Mouse (Mus musculus) E14TG2a.4 (cell line): ENCODE measurements at regions not wholly inside any gene's neighbourhood (a gene's known extent, or its start where the extent isn't known, plus 50 kb on each side); places are given as distances from the start of the nearest gene placed in this dataset.

Experiments
- H3K27me3 ChIP-seq: 2 replicates; pipeline ENCODE4 v1.6.1; 2014; ENCODE audit warnings: low read length, control low read depth; ENCODE audit not compliant: insufficient read depth
- H3K36me3 ChIP-seq: 2 replicates; pipeline ENCODE4 v1.6.1; 2014; ENCODE audit warnings: low read length, control low read depth; ENCODE audit not compliant: insufficient read depth
- H3K4me1 ChIP-seq: replicated peaks from 2 replicates; pipeline ENCODE4 v1.6.1; 2014; ENCODE audit warnings: low read depth, low read length, control low read depth
- H3K4me3 ChIP-seq: replicated peaks from 2 replicates; pipeline ENCODE4 v1.5.1; 2014; ENCODE audit warnings: mild to moderate bottlenecking, low read length
- H3K9me3 ChIP-seq: 2 replicates; pipeline ENCODE4 v1.6.1; 2014; ENCODE audit warnings: low read length, control low read depth
- CTCF ChIP-seq: conservative IDR thresholded peaks from 2 replicates; pipeline ENCODE4 v1.5.1; 2014; ENCODE audit warnings: low read length
- NANOG ChIP-seq: IDR thresholded peaks from 2 replicates; pipeline ENCODE4 v1.6.1; 2014; ENCODE audit warnings: borderline replicate concordance, low read length, mixed read lengths
- POU5F1 ChIP-seq: IDR thresholded peaks from 2 replicates; pipeline ENCODE4 v1.6.1; 2014; ENCODE audit warnings: low read length, borderline replicate concordance

GRCm38 (mm10) chr9:52368080-52368479, 199.7 kb upstream of the Zc3h12c start:
- no peaks in the 10 kb centered on the region for H3K4me1 ChIP-seq
- no peaks in the 10 kb centered on the region for H3K27me3 ChIP-seq
- no peak overlapping the region for H3K4me3 ChIP-seq
- TF ChIP-seq NANOG = no peak
- no peak for TF ChIP-seq CTCF
- no peak for TF ChIP-seq POU5F1
- no peaks in the 10 kb centered on the region for H3K9me3 ChIP-seq
- no peaks in the 10 kb centered on the region for H3K36me3 ChIP-seq

- no peaks in the 10 kb centered on the region for H3K36me3 ChIP-seq
- no peak for TF ChIP-seq POU5F1
- TF ChIP-seq CTCF = no peak
- TF ChIP-seq NANOG = no peak
Measured at GRCm38 (mm10) chr9:52366046-52366445, 197.7 kb upstream of the Zc3h12c start.

GRCm38 (mm10) chr9:52361599-52361998, 193.2 kb upstream of the Zc3h12c start:
- Histone ChIP-seq H3K4me1 (no peaks in the 10 kb centered on the region), H3K9me3 (no peaks in the 10 kb centered on the region), H3K4me3 (no peak overlapping the region), H3K36me3 (no peaks in the 10 kb centered on the region), H3K27me3 (no peaks in the 10 kb centered on the region)
- TF ChIP-seq NANOG = no peak
- no peak for TF ChIP-seq POU5F1
- TF ChIP-seq CTCF = no peak

More at GRCm38 (mm10) chr9:52366046-52366445, 197.7 kb upstream of the Zc3h12c start:
- H3K4me3 ChIP-seq = no peak overlapping the region
- no peaks in the 10 kb centered on the region for H3K9me3 ChIP-seq
- no peaks in the 10 kb centered on the region for H3K4me1 ChIP-seq
- no peaks in the 10 kb centered on the region for H3K27me3 ChIP-seq

- H3K36me3 ChIP-seq = no peaks in the 10 kb centered on the region
- H3K27me3 ChIP-seq = no peaks in the 10 kb centered on the region
- no peaks in the 10 kb centered on the region for H3K9me3 ChIP-seq
- no peak for TF ChIP-seq NANOG
- TF ChIP-seq POU5F1 = no peak
- TF ChIP-seq CTCF = no peak
- no peak overlapping the region for H3K4me3 ChIP-seq
- no peaks in the 10 kb centered on the region for H3K4me1 ChIP-seq
Measured at GRCm38 (mm10) chr9:52359416-52359815, 191.0 kb upstream of the Zc3h12c start.

GRCm38 (mm10) chr9:52356549-52356948, 188.2 kb upstream of the Zc3h12c start:
- Histone ChIP-seq H3K4me1 (no peaks in the 10 kb centered on the region), H3K27me3 (no peaks in the 10 kb centered on the region), H3K9me3 (no peaks in the 10 kb centered on the region), H3K36me3 (no peaks in the 10 kb centered on the region), H3K4me3 (no peak overlapping the region)
- TF ChIP-seq CTCF (no peak), NANOG (no peak), POU5F1 (no peak)

GRCm38 (mm10) chr9:52355187-52355982, 187.0 kb upstream of the Zc3h12c start:
- H3K4me1 ChIP-seq = no peaks in the 10 kb centered on the region
- no peaks in the 10 kb centered on the region for H3K27me3 ChIP-seq
- no peak for TF ChIP-seq POU5F1
- TF ChIP-seq CTCF = no peak
- no peak for TF ChIP-seq NANOG
- H3K9me3 ChIP-seq = no peaks in the 10 kb centered on the region
- H3K4me3 ChIP-seq = no peak overlapping the region
- H3K36me3 ChIP-seq = no peaks in the 10 kb centered on the region

GRCm38 (mm10) chr9:52348536-52349527, 180.5 kb upstream of the Zc3h12c start:
- TF ChIP-seq CTCF (no peak), NANOG (no peak), POU5F1 (no peak)
- H3K9me3 ChIP-seq = no peaks in the 10 kb centered on the region
- H3K4me1 ChIP-seq = no peaks in the 10 kb centered on the region
- H3K27me3 ChIP-seq = no peaks in the 10 kb centered on the region
- H3K36me3 ChIP-seq = no peaks in the 10 kb centered on the region
- H3K4me3 ChIP-seq = no peak overlapping the region
